Mouse (Mus musculus) ES-E14 (cell line): Measurements from ENCODE around the gene Rasgef1c. TPM values are rescaled to one million over a fixed set of nuclear protein-coding genes. Genes with fewer than 3 reads are reported as not detected.

ENCODE experiments used
- DNase-seq: peaks from one replicate; pipeline ENCODE4 v3.0.0-alpha.2; 2013; ENCODE audit warnings: low read depth, low spot score
- H3K27ac ChIP-seq: 2 replicates; pipeline ENCODE4 v1.5.1; 2012; ENCODE audit warnings: low read depth, mild to moderate bottlenecking, low read length, moderate library complexity, mixed read lengths; ENCODE audit not compliant: poor library complexity, insufficient read depth, severe bottlenecking
- H3K36me3 ChIP-seq: 2 replicates; pipeline ENCODE4 v1.6.1; 2012; ENCODE audit warnings: mild to moderate bottlenecking, low read length, moderate library complexity, mixed read lengths; ENCODE audit not compliant: control insufficient read depth, poor library complexity, insufficient read depth, severe bottlenecking
- H3K4me1 ChIP-seq, 2 experiments: fragments of 150-350 bp in 1 of 2; sonication (generic) in 1 of 2; 2 replicates each; pipeline ENCODE4 v1.6.1; 2012; ENCODE audit warnings: low read length in 2 of 2, mild to moderate bottlenecking in 1 of 2, mixed read lengths in 1 of 2; ENCODE audit not compliant: control insufficient read depth in 2 of 2, insufficient read depth in 2 of 2, poor library complexity in 1 of 2
- H3K4me3 ChIP-seq, 2 experiments: fragments of 150-350 bp in 1 of 2; sonication (generic) in 1 of 2; 2 replicates each; pipeline ENCODE4 v1.5.1; 2012; ENCODE audit warnings: low read length in 2 of 2, low read depth in 1 of 2, mild to moderate bottlenecking in 1 of 2, mixed read lengths in 1 of 2; ENCODE audit not compliant: insufficient read depth in 1 of 2, poor library complexity in 1 of 2, severe bottlenecking in 1 of 2
- H3K9ac ChIP-seq: 2 replicates; pipeline ENCODE4 v1.6.1; 2012; ENCODE audit warnings: low read depth, mild to moderate bottlenecking, low read length, mixed read lengths; ENCODE audit not compliant: poor library complexity, insufficient read depth, severe bottlenecking
- H3K9me3 ChIP-seq: fragments of 150-350 bp; sonication (generic); 2 replicates; pipeline ENCODE4 v1.6.1; 2012; ENCODE audit warnings: low read depth, mild to moderate bottlenecking, low read length; ENCODE audit not compliant: control insufficient read depth, insufficient read depth
- CHD2 ChIP-seq: IDR thresholded peaks from 2 replicates; pipeline ENCODE4 v1.6.1; 2014; ENCODE audit warnings: mild to moderate bottlenecking, low read depth, low read length, inconsistent platforms
- HCFC1 ChIP-seq: IDR thresholded peaks from 2 replicates; pipeline ENCODE4 v1.6.1; 2012; ENCODE audit warnings: low read length, inconsistent platforms, borderline replicate concordance; ENCODE audit not compliant: insufficient read depth
- MAFK ChIP-seq: IDR thresholded peaks from 2 replicates; pipeline ENCODE4 v1.6.1; 2014; ENCODE audit warnings: mild to moderate bottlenecking, low read depth, low read length, inconsistent platforms; ENCODE audit not compliant: insufficient read depth
- ZC3H11A ChIP-seq: IDR thresholded peaks from 2 replicates; pipeline ENCODE4 v1.6.1; 2012; ENCODE audit warnings: low read depth, mild to moderate bottlenecking, inconsistent platforms, low read length, borderline replicate concordance
- ZNF384 ChIP-seq: IDR thresholded peaks from 2 replicates; pipeline ENCODE4 v1.6.1; 2012; ENCODE audit warnings: low read depth, low read length, inconsistent platforms
- in situ Hi-C, 2 experiments: fragments of 600-800 bp; cut with MboI; formaldehyde crosslinking; loops; one replicate each; pipeline ENCODE4 v1.15.1; 2025; ENCODE audit warnings: low sequenced_read_pairs in 2 of 2, inconsistent platforms in 1 of 2; ENCODE audit not compliant: unreplicated experiment in 2 of 2
- total RNA-seq: library from RNA; depleted of rRNA; stranded (reverse); fragments of 300-350 nt; gene quantifications from 2 replicates; pipeline ENCODE4 v1.2.3, GENCODE M21; 2012

Gene Rasgef1c
- total RNA-seq, 1 experiment = 0.76 TPM

GRCm38 (mm10) chr11:50013016-50013415 is 111.4 kb downstream of the Rasgef1c start:
- Histone ChIP-seq H3K36me3 (no peaks in the 10 kb centered on the region), H3K4me1 (peaks cover 2 to 8% of the 10 kb centered on the region in 2 experiments; a peak in 2 of 4 replicates), H3K9ac (no peak overlapping the region), H3K9me3 (no peaks in the 10 kb centered on the region), H3K27ac (no peak overlapping the region), H3K4me3 (no peak overlapping the region)
- no peak for TF ChIP-seq ZC3H11A
- TF ChIP-seq CHD2 = no peak
- TF ChIP-seq MAFK = no peak
- TF ChIP-seq HCFC1 = no peak
- TF ChIP-seq ZNF384 = no peak
- DNase-seq = no peak
- in situ Hi-C loops = no loop called here

- TF ChIP-seq HCFC1 = no peak
- no peak for TF ChIP-seq ZNF384
- TF ChIP-seq CHD2 = no peak
- TF ChIP-seq ZC3H11A = no peak
- TF ChIP-seq MAFK = no peak
- in situ Hi-C loops = no loop called here
- H3K27ac ChIP-seq = no peak overlapping the region
- DNase-seq = no peak
- no peak overlapping the region for H3K9ac ChIP-seq
- H3K36me3 ChIP-seq = no peaks in the 10 kb centered on the region
- H3K4me1 ChIP-seq = 0 out of 4 replicates have a peak, but pooled peaks cover 0 to 2% of the 10 kb centered on the region in 2 experiments
- no peak overlapping the region for H3K4me3 ChIP-seq
- no peaks in the 10 kb centered on the region for H3K9me3 ChIP-seq
Observed at GRCm38 (mm10) chr11:50016503-50016902, 114.9 kb downstream of the Rasgef1c start.

GRCm38 (mm10) chr11:50017511-50017910 is 115.9 kb downstream of the Rasgef1c start:
- no peaks in the 10 kb centered on the region for H3K36me3 ChIP-seq
- H3K4me1 ChIP-seq = 0 out of 4 replicates have a peak, but pooled peaks cover 0 to 2% of the 10 kb centered on the region in 2 experiments
- no peak overlapping the region for H3K9ac ChIP-seq
- TF ChIP-seq MAFK (no peak), CHD2 (no peak), HCFC1 (no peak), ZC3H11A (no peak), ZNF384 (no peak)
- in situ Hi-C loops = no loop called here
- DNase-seq = no peak
- H3K27ac ChIP-seq = no peak overlapping the region
- H3K4me3 ChIP-seq = no peak overlapping the region
- no peaks in the 10 kb centered on the region for H3K9me3 ChIP-seq

GRCm38 (mm10) chr11:50018848-50019247 is 117.2 kb downstream of the Rasgef1c start:
- Histone ChIP-seq H3K4me3 (no peak overlapping the region), H3K27ac (no peak overlapping the region), H3K9ac (no peak overlapping the region), H3K9me3 (no peaks in the 10 kb centered on the region), H3K4me1 (no peaks in the 10 kb centered on the region), H3K36me3 (no peaks in the 10 kb centered on the region)
- in situ Hi-C loops = no loop called here
- TF ChIP-seq ZC3H11A (no peak), ZNF384 (no peak), CHD2 (no peak), HCFC1 (no peak), MAFK (no peak)
- no peak for DNase-seq

- 0 out of 4 replicates have a peak, but pooled peaks cover 0 to 2% of the 10 kb centered on the region in 2 experiments for H3K4me1 ChIP-seq
- no peaks in the 10 kb centered on the region for H3K36me3 ChIP-seq
- in situ Hi-C loops = no loop called here
- TF ChIP-seq ZNF384 = no peak
- no peak for TF ChIP-seq MAFK
- TF ChIP-seq CHD2 = no peak
- TF ChIP-seq HCFC1 = no peak
- TF ChIP-seq ZC3H11A = no peak
- no peak for DNase-seq
- H3K4me3 ChIP-seq = no peak overlapping the region
- no peak overlapping the region for H3K9ac ChIP-seq
- no peaks in the 10 kb centered on the region for H3K9me3 ChIP-seq
- H3K27ac ChIP-seq = no peak overlapping the region
Observed at GRCm38 (mm10) chr11:50022085-50022484, 120.5 kb downstream of the Rasgef1c start.
